Comparison of ENCODE assay signal across 7 mouse cellular contexts in genomic region chr13:80747022-80747421, GRCm38 (mm10).
DNase-seq lines count a peak whose midpoint lies in the region; ATAC-seq and TF ChIP-seq lines count a peak whose summit lies in the region.
"Not testable (repeated sequence)": the region's sequence is repeated elsewhere in the genome, so short reads cannot be mapped to it uniquely, and the experiment has no call there.

No protein-coding gene starts in this region.

- not testable (repeated sequence) for H3K4me1 ChIP-seq in embryonic fibroblast, embryonic 13.5 days (ENCODE audit: control insufficient read depth, insufficient read depth, low read length); hindbrain, embryonic 11.5 days (replicated peaks; ENCODE audit: control insufficient read depth, insufficient read depth, low read length)

- not testable (repeated sequence) for ATAC-seq in hindbrain, embryonic 11.5 days (ENCODE audit: low FRiP score)

- H3K36me3 ChIP-seq in hindbrain, embryonic 11.5 days (ENCODE audit: control insufficient read depth, insufficient read depth, low read length), result not testable (repeated sequence)

- H3K27ac ChIP-seq in embryonic fibroblast, embryonic 13.5 days (ENCODE audit: insufficient read depth, low read length); hindbrain, embryonic 11.5 days (ENCODE audit: low read depth, low read length): not testable (repeated sequence)

- not testable (repeated sequence) for H3K27me3 ChIP-seq in hindbrain, embryonic 11.5 days (ENCODE audit: control insufficient read depth, insufficient read depth, low read length)

- TF ChIP-seq POLR2A in embryonic fibroblast, embryonic 13.5 days (IDR thresholded peaks at IDR 0.05; ENCODE audit: low read depth, low read length), result not testable (repeated sequence)

- H3K9ac ChIP-seq in hindbrain, embryonic 11.5 days (ENCODE audit: low read depth, low read length), result not testable (repeated sequence)

- not testable (repeated sequence) for H3K4me2 ChIP-seq in hindbrain, embryonic 11.5 days (replicated peaks; ENCODE audit: low read depth, low read length)

- not testable (repeated sequence) for H3K4me3 ChIP-seq in embryonic fibroblast, embryonic 13.5 days (ENCODE audit: insufficient read depth, low read length); hindbrain, embryonic 11.5 days (ENCODE audit: low read depth, low read length)

- DNase-seq in MEL-GATA-1-ER (ENCODE audit: extremely low read depth, low read depth), result peak; percentile 15
- DNase-seq in c-Kit-positive CD71-positive TER-119-positive erythroid progenitor cells, embryonic 14.5 days (ENCODE audit: low spot score), result peak; percentile 14
- DNase-seq in hindbrain, embryonic 11.5 days (ENCODE audit: low spot score), result peak; percentile 74
- DNase-seq in kidney, postnatal 4 days, result peak; percentile 34 to 46
- peak; percentile 25 for DNase-seq in lung, postnatal 10 days
- peak; percentile 9 for DNase-seq in retina, adult 2 months (ENCODE audit: low read depth, low spot score)

- H3K9me3 ChIP-seq in hindbrain, embryonic 11.5 days (ENCODE audit: control insufficient read depth, low read length), result not testable (repeated sequence)

- TF ChIP-seq CTCF in embryonic fibroblast, embryonic 13.5 days (IDR thresholded peaks at IDR 0.05; ENCODE audit: borderline replicate concordance, insufficient read depth, low read length), result peak; percentile 21; the same call in 1 of the 2 replicates

- WGBS in hindbrain, embryonic 11.5 days, result 43% methylated on average over 6 of the region's 6 CpGs

Comparison
In these comparisons a context has a peak if more than half of its experiments do, and no peak if none do; other contexts are left out.
1. DNase-seq: peak in every context shown above with its lines; median percentile 74 in hindbrain, embryonic 11.5 days; 40 in kidney, postnatal 4 days; 25 in lung, postnatal 10 days; 15 in MEL-GATA-1-ER; 14 in c-Kit-positive CD71-positive TER-119-positive erythroid progenitor cells, embryonic 14.5 days; 9 in retina, adult 2 months.